ENCODE assay signal across 9 mouse cellular contexts in genomic region chrX:72824776-72825588, GRCm38 (mm10). TPM values are rescaled to one million over a fixed set of nuclear protein-coding genes. Genes with fewer than 3 reads are reported as not detected.
DNase-seq lines count a peak whose midpoint lies in the region; ATAC-seq and TF ChIP-seq lines count a peak whose summit lies in the region.
"Had no signal": no experiment of that assay in that cellular context is flagged by ENCODE, and none has a peak within 500 bp of the region (broad histone marks: within the 10 kb centered on the region; RNA-seq: fewer than 3 reads in every experiment).

Gene Gabrq, plus strand, starts transcription at chrX:72825178.

- peak; percentile 94 for ATAC-seq in forebrain, embryonic 13.5 days
- peak; percentile 86 for ATAC-seq in kidney, embryonic 14.5 days (ENCODE audit: low FRiP score, low TSS enrichment)
- peak; percentile 87 for ATAC-seq in lung, postnatal 0 days
- ATAC-seq in erythroid progenitor cell, adult 5-6 weeks (replicated peaks; ENCODE audit: low FRiP score, poor library complexity, severe bottlenecking) = no peak

- in situ Hi-C loops in ES-E14 (cut with MboI; ENCODE audit: low sequenced_read_pairs in 2 of 2, unreplicated experiment in 2 of 2) = loop anchor here in 1 of 2 experiments (25.0 kb wide), 1 partner anchor 813 kb away; no protein-coding TSS in a partner anchor

- no peaks in the 10 kb centered on the region for H3K4me1 ChIP-seq in ES-E14 (ENCODE audit: control insufficient read depth in 2 of 2, insufficient read depth in 2 of 2, low read length in 2 of 2, poor library complexity in 1 of 2)
- no peaks in the 10 kb centered on the region for H3K4me1 ChIP-seq in forebrain, embryonic 13.5 days
- no peaks in the 10 kb centered on the region for H3K4me1 ChIP-seq in kidney, embryonic 14.5 days (ENCODE audit: control insufficient read depth, insufficient read depth, low read length)
- H3K4me1 ChIP-seq in lung, postnatal 0 days (ENCODE audit: insufficient read depth, low read depth, low read length) = no peaks in the 10 kb centered on the region

- H3K27ac ChIP-seq in ES-E14 (ENCODE audit: insufficient read depth, low read depth, low read length, poor library complexity, severe bottlenecking) = no peak within 1 kb of the TSS
- no peak within 1 kb of the TSS for H3K27ac ChIP-seq in forebrain, embryonic 13.5 days
- H3K27ac ChIP-seq in kidney, embryonic 14.5 days (ENCODE audit: low read depth, low read length) = no peak within 1 kb of the TSS
- no peak within 1 kb of the TSS for H3K27ac ChIP-seq in lung, postnatal 0 days (ENCODE audit: low read length)

- peak; percentile 22 to 41 for DNase-seq in cerebellum, postnatal 14 days
- no peak for DNase-seq in cerebellum, adult 9-11 months
- DNase-seq in ES-E14 (ENCODE audit: low read depth, low spot score) = peak; percentile 12
- peak; percentile 33 for DNase-seq in lung, postnatal 0 days (ENCODE audit: low spot score)
- peak; percentile 20 for DNase-seq in right cerebral cortex, postnatal 14 days

- no peaks in the 10 kb centered on the region for H3K9me3 ChIP-seq in ES-E14 (ENCODE audit: control insufficient read depth, insufficient read depth, low read depth, low read length)
- H3K9me3 ChIP-seq in forebrain, embryonic 13.5 days (replicated peaks) = no peaks in the 10 kb centered on the region
- H3K9me3 ChIP-seq in kidney, embryonic 14.5 days (ENCODE audit: control insufficient read depth, low read length) = no peaks in the 10 kb centered on the region
- H3K9me3 ChIP-seq in lung, postnatal 0 days (ENCODE audit: low read length) = no peaks in the 10 kb centered on the region

- H3K4me2 ChIP-seq in forebrain, embryonic 13.5 days = peak within 1 kb of the TSS; percentile 66
- peak within 1 kb of the TSS; percentile 52 for H3K4me2 ChIP-seq in kidney, embryonic 14.5 days (replicated peaks; ENCODE audit: low read depth, low read length)
- peak within 1 kb of the TSS; percentile 47 for H3K4me2 ChIP-seq in lung, postnatal 0 days (replicated peaks; ENCODE audit: low read depth, low read length)

- no peaks in the 10 kb centered on the region for H3K27me3 ChIP-seq in forebrain, embryonic 13.5 days
- peaks cover 18% of the 10 kb centered on the region for H3K27me3 ChIP-seq in kidney, embryonic 14.5 days (ENCODE audit: control insufficient read depth, insufficient read depth, low read length)
- H3K27me3 ChIP-seq in lung, postnatal 0 days (replicated peaks; ENCODE audit: insufficient read depth, low read length) = no peaks in the 10 kb centered on the region
- H3K27me3 ChIP-seq: CH12.LX had no signal

- no peaks in the 10 kb centered on the region for H3K36me3 ChIP-seq in ES-E14 (ENCODE audit: control insufficient read depth, insufficient read depth, low read length, poor library complexity, severe bottlenecking)
- H3K36me3 ChIP-seq in forebrain, embryonic 13.5 days (ENCODE audit: poor library complexity, severe bottlenecking) = no peaks in the 10 kb centered on the region
- H3K36me3 ChIP-seq in kidney, embryonic 14.5 days (ENCODE audit: control insufficient read depth, insufficient read depth, low read length) = no peaks in the 10 kb centered on the region
- H3K36me3 ChIP-seq in lung, postnatal 0 days (ENCODE audit: insufficient read depth, low read length) = no peaks in the 10 kb centered on the region

- no peak within 1 kb of the TSS for H3K9ac ChIP-seq in ES-E14 (ENCODE audit: insufficient read depth, low read depth, low read length, poor library complexity, severe bottlenecking)
- peak within 1 kb of the TSS; percentile 40; the same call in 1 of the 2 replicates for H3K9ac ChIP-seq in forebrain, embryonic 13.5 days
- H3K9ac ChIP-seq in kidney, embryonic 14.5 days (ENCODE audit: low read depth, low read length) = no peak within 1 kb of the TSS
- H3K9ac ChIP-seq in lung, postnatal 0 days (replicated peaks; ENCODE audit: low read depth) = no peak within 1 kb of the TSS

- TF ChIP-seq CTCF in lung, postnatal 0 days (IDR thresholded peaks at IDR 0.05) = no peak

- peak within 1 kb of the TSS in 1 of 2 experiments; percentile 43; a peak in 2 of 4 replicates for H3K4me3 ChIP-seq in ES-E14 (ENCODE audit: insufficient read depth in 1 of 2, low read depth in 1 of 2, low read length in 2 of 2, poor library complexity in 1 of 2, severe bottlenecking in 1 of 2)
- H3K4me3 ChIP-seq in forebrain, embryonic 13.5 days = peak within 1 kb of the TSS; percentile 42
- H3K4me3 ChIP-seq in kidney, embryonic 14.5 days (ENCODE audit: low read length) = peak within 1 kb of the TSS; percentile 29
- H3K4me3 ChIP-seq in lung, postnatal 0 days (ENCODE audit: low read depth, low read length) = no peak within 1 kb of the TSS; the same call in 1 of the 2 replicates

- 15% methylated on average over 43 of the region's 43 CpGs for WGBS in forebrain, embryonic 13.5 days
- 30% methylated on average over 39 of the region's 43 CpGs for WGBS in kidney, embryonic 14.5 days
- WGBS in lung, postnatal 0 days = 19% methylated on average over 36 of the region's 43 CpGs

- TF ChIP-seq EP300 in lung, postnatal 0 days (IDR thresholded peaks at IDR 0.05) = no peak

TF ChIP-seq in ES-E14, 5 proteins besides CTCF, POLR2A, EP300 and RAD21:
- TF ChIP-seq ZNF384 (IDR thresholded peaks at IDR 0.05; ENCODE audit: low read depth, low read length) (no peak), MAFK (IDR thresholded peaks at IDR 0.05; ENCODE audit: insufficient read depth, low read depth, low read length) (no peak), HCFC1 (IDR thresholded peaks at IDR 0.05; ENCODE audit: borderline replicate concordance, insufficient read depth, low read length) (no peak), CHD2 (IDR thresholded peaks at IDR 0.05; ENCODE audit: low read depth, low read length) (no peak), ZC3H11A (IDR thresholded peaks at IDR 0.05; ENCODE audit: borderline replicate concordance, low read depth, low read length) (no peak)
TF ChIP-seq in ES-E14: peak in this region for 0.

RNA-seq across cellular contexts. Expression of gene Gabrq, which starts in this region (rescaled TPM):
- total RNA-seq in ES-E14 (2012; rRNA removed) = 0.04 and 0.05 TPM in 2 replicates
- polyA plus RNA-seq in forebrain, embryonic 13.5 days (2015; fragmentation: Nextera tagmentation; extraction: Ambion mirVana) = 1.5 and 1.9 TPM in 2 replicates
- 0.06 TPM in 1 of 2 replicates, not detected in the other for polyA plus RNA-seq in kidney, embryonic 14.5 days (2014; fragmentation: Nextera tagmentation; extraction: Ambion mirVana)
- 0.11 and 0.16 TPM in 2 replicates for polyA plus RNA-seq in lung, postnatal 0 days (2015; fragmentation: Nextera tagmentation; extraction: Ambion mirVana)
- total RNA-seq in erythroid progenitor cell, adult 5-6 weeks (2015; ENCODE audit: low replicate concordance) = not detected in 2 replicates
- not detected in 2 replicates for total RNA-seq in erythroid progenitor cell, adult 5-6 weeks (2017; ENCODE audit: low replicate concordance)
- total RNA-seq: CH12.LX had no signal

Comparison
In these comparisons a context has a peak if more than half of its experiments do, and no peak if none do; other contexts are left out.
1. Peak in DNase-seq in ES-E14; RNA of the gene not detected or under 1 TPM.
2. Peak in ATAC-seq, H3K4me3 ChIP-seq and H3K4me2 ChIP-seq in kidney, embryonic 14.5 days; RNA of the gene not detected or under 1 TPM.
3. Peak in DNase-seq, ATAC-seq and H3K4me2 ChIP-seq in lung, postnatal 0 days; RNA of the gene not detected or under 1 TPM.